Mouse (Mus musculus): ENCODE data around the gene Slc22a4. TPM values are rescaled to one million over a fixed set of nuclear protein-coding genes. Genes with fewer than 3 reads are reported as not detected.
"Not testable (repeated sequence)": the region's sequence is repeated elsewhere in the genome, so short reads cannot be mapped to it uniquely, and the experiment has no call there.

Gene Slc22a4
- total RNA-seq, 2 experiments from 2014 or later, result 154 to 202 TPM

DNA sequence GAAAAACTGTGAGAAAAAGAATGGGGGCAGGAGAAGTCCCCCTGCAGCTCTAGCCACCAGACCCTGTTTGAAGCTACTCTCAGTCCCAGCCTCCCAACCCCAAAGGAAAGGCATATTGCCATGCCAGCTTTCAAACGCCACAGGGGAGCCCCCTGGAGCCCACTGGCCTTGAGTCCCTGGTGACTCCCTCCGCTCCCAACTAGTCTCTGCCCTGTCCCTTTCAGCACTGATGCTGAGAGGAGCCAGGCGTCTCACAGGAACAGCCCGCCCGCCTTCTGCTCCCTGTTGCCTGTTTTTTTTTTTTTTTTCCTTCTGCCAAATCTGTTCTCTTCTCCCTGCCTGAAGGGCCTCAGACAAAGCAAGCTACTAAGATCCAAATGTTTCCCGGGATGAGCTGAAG, 30.8 kb upstream of the Slc22a4 start:
- ATAC-seq (replicated peaks; ENCODE audit: low FRiP score, poor library complexity, severe bottlenecking), result no peak

- ATAC-seq (replicated peaks; ENCODE audit: low FRiP score, poor library complexity, severe bottlenecking), result no peak
Measured at GRCm38 (mm10) chr11:54058056-54058617, 30.2 kb upstream of the Slc22a4 start.

DNA sequence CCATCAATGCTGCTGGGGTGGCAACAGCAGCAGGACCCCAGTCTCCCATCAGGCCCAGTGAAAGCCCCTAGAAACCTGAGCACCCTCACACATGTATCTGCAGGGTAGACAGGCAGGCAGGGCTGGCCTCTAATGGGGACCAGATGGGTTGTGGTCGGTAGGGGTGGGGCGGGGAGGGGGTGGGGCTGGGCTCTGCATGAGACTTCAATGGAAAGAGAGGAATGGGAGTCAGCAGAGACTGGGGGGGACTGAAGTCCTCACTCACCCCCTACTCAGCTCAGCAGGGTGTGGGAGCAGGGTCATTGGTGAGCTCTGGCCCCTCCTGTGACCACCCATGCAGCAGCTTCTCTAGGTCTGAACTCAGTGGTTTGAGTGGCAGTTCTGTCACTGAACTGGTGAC, 29.5 kb upstream of the Slc22a4 start:
- no peak for ATAC-seq (replicated peaks; ENCODE audit: low FRiP score, poor library complexity, severe bottlenecking)

DNA sequence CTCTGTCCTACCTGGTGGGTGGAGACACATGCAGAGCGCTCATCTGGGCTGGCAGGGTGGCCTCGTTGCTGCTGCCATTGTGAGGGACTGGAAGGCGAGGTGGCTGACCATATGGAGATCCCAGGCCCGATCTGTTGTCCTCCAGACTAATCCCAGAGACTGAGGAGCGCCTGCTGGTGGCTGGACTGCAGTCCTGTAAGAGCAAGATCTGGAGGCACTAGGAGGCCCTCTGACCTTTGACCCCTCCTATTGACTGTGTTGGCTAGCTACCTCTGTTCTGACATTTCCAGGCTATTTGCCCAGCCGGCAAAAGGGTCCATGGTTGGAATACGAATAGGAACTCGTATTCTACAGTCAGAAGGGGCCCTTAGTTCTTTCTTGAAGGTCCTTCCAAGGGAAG, 28.2 kb upstream of the Slc22a4 start:
- ATAC-seq (replicated peaks; ENCODE audit: low FRiP score, poor library complexity, severe bottlenecking), result no peak

DNA sequence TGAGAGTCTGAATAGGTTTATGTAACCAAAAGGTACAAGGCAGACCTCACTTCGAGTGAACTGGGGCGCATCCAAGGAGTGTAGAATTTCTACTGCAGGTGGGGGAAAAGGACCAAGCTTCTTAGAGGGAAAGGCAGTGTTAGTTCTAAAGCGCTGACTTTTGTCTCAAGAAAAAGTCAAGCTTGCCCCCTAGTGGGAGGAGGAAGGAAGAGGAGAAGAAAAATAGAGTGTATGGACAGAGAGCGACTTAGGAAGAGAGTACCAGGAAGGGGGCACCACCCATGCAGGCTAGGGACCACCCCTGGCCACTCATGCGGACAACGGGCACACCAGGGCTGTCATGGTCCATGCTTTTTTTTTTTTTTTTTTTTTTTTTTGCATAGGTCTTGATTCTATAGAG, 26.4 kb upstream of the Slc22a4 start:
- ATAC-seq (replicated peaks; ENCODE audit: low FRiP score, poor library complexity, severe bottlenecking), result peak; percentile 70

DNA sequence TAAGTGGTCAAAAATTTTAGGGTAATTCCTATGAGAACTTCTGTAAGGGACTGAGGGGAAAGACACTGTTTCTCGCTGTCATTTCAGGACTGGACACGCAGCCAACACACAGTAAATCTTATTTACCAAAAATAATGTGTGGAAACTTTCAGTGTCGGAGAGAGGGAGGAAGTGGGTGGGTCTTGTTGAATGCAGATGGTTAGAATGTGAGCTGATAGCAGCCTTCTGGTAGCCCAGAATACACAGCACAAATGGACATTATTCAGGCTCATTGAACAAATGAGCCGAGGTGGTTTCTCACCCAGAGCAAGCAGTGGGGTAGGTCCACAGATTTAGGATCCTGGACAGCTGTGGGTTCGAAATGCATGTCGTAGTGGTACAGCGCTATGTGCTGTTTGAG, 25.2 kb upstream of the Slc22a4 start:
- no peak for ATAC-seq (replicated peaks; ENCODE audit: low FRiP score, poor library complexity, severe bottlenecking)

GRCm38 (mm10) chr11:54052128-54052527, 24.2 kb upstream of the Slc22a4 start:
- no peak for ATAC-seq (replicated peaks; ENCODE audit: low FRiP score, poor library complexity, severe bottlenecking)

DNA sequence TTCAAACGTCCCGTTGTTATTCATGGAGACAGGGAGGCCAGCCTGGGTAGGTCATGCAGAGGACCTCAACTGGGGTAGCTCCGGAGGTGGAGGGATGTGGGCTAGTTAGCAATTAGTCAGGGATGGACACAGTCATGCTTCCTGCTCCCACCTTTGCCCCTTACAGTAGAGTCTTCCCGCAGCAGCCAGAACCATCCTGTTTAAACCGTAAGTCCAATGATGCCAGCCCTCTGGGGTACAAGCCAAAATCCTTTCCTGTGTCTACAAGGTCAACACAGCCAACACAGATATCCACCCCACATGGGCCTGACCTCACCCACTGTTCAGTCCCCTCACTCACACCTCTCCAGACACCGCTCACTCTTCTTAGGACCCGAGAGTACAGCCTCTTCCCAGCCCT, 23.3 kb upstream of the Slc22a4 start:
- ATAC-seq (replicated peaks; ENCODE audit: low FRiP score, poor library complexity, severe bottlenecking), result no peak

DNA sequence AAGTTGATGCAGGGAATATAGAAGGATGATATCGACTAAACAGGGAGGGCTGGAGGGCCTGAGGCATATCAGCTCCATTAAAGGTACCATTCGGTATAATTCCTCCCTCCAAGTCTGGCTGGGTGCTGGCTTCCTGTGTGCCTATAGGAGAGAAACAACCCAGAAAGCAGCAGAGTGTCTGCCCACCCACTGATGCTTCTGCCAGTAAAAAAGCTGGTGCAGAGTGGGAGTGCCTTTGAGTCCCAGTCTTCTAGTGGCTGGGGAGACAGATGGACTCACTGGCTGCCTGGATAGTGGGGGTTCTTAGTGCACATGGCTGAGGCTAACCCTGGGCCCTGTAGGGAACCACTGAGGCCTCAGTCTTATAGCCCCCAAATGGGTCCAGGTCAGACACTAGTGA, 22.3 kb upstream of the Slc22a4 start:
- no peak for ATAC-seq (replicated peaks; ENCODE audit: low FRiP score, poor library complexity, severe bottlenecking)

DNA sequence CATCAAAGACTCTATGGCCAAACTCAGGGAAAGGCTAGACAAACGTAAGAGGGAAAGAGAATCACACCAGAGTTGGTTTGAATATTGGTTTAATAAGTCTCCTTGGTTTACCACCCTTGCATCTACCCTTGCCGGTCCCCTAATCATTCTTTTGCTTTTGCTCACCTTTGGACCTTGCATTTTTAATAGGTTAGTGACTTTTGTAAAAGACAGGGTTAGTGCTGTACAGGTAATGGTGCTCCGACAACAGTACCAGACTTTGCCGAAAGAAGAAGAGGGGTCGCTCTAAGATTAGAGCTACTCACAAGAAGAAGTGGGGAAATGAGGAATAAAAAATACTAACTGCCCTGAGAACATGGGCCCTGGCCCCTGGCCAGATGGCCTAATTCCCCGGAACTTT, 12.8 kb upstream of the Slc22a4 start:
- ATAC-seq (replicated peaks; ENCODE audit: low FRiP score, poor library complexity, severe bottlenecking), result no peak

- not testable (repeated sequence) for ATAC-seq (replicated peaks; ENCODE audit: low FRiP score, poor library complexity, severe bottlenecking)
Measured at GRCm38 (mm10) chr11:54032872-54033271, 5.0 kb upstream of the Slc22a4 start.

DNA sequence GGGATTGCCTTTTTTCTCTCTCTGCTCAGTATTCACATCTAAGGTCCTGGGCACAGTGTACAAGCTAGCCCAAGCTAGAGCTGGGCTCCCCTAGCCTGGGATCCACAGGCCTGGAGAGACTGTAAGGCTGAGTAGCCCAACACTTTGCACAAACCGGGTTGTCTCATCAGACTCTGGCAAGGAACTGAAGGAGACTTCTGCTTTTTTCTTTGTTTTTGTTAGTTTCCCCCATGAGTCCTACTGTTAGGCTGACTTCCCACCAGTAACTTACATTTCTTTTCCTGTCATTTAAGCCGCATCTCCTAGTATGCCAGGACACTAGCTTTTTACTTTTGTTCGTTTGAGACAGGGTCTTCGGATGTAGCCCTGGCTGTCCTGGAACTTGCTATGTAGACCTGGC, 1.1 kb upstream of the Slc22a4 start:
- ATAC-seq (replicated peaks; ENCODE audit: low FRiP score, poor library complexity, severe bottlenecking), result no peak

DNA sequence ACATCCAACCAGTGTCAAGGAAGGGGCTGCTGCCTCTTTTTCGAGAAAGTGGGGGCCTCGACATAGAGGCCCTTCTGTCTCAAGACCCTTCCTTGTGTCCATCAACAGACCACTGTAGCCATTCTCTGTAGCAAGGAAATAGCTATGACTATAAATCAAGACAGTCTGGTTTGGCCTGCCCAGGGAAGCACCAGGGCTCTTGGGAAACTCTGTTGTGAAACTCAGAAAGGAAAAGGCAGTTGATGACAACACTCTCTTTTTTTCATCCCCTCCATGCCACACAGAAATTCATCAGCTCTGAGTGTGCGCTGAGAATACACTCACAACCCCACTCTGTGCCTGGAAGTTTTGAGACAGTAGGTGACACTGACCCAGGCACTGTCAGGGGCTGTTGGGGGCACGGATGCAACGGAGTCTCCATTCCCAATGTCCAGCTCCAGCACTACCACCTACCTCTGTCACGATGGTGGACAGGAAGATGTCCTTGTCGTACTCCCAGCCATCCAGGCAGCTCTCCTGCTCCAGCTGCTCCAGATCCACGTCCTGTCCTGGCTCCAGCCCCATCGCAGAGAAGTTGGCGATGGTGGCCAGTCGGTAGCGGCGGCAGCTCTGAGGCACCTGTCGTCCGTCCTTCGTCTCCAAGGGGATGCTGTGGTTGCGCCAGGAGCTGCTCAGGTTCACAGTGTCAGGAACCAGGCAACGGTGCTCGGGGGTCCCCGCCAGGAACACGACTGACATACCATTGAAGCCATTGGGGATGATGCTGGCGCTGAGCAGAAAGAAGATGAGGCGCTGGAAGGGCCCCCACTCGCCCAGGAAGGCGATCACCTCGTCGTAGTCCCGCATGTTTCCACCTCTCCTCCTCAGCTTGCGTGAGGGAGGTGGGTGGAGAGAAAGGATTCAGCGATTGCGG, 503 bp downstream of the Slc22a4 start:
- peak; percentile 0; the same call in 1 of the 2 replicates for ATAC-seq (replicated peaks; ENCODE audit: low FRiP score, poor library complexity, severe bottlenecking)

GRCm38 (mm10) chr11:54026491-54027041, 1.3 kb downstream of the Slc22a4 start:
- ATAC-seq (replicated peaks; ENCODE audit: low FRiP score, poor library complexity, severe bottlenecking), result peak; percentile 68

DNA sequence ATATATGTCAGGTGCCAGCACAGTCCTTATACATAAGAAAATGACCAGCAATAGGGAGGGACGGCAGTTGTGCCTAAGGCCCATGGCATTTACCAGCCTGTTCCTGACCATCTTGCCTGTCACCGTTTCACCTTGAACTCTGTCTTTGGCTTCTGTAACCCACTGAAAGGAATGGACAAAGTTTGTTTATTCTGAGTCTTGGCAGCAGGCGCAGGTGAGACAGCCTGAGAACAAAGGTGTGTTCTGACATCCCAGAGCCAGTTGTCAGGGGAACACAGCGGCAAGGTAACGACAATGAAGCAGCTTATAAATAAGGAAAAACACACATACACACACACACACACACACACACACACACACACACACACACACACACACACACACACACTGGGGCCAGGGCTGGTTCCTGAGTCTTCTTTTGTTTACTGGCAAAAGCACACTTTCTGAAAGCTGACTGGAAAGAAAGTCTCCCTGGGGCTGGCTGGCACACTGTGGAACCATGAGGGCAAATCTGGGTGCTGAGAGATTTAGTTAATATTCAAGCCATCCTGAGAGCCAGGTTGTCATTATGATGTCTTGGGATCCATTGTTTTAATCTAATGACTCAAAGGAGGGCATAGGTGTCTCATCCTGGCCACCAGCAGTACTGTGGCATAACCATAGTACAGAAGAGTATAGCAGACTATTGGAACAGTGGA, 6.3 kb downstream of the Slc22a4 start:
- ATAC-seq (replicated peaks; ENCODE audit: low FRiP score, poor library complexity, severe bottlenecking), result no peak

DNA sequence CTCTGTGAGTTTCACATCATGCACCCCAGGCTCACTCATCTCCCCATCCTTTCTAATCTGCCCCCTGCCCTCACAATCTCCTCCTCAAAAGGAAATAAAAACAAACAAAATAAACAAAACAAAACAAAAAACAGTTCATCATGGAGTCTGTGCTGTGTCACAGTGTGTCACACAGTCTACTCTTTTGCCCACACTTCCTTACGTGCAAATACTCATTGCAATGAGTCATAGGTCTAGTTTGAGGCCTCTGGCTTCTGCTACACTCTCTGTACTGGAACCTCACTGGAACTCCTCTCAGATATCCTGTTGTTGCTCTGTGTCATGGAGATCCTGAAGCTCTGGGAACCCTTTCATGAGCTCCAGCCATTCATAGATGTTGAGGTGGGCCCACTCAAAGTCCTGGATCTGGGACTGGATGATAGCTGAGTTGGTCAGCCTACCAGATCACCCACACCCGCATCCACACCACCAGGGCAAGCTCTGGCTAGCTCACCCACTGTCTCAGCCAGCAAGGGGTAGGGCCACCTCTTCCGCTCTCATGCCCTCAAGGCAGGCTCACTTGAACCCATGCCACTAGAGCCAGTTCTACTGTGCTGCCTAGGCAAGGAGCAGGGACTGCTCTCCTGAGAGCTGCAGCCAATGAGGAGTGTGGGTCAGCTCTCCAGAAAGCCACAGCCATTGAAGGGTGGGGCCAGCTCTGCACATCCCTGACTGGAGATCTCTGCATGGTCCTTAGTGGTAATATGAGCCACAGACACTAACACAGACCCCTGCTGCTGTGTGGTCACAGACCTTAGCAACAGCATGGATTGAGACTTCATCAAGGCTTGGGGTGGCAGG, 8.8 kb downstream of the Slc22a4 start:
- ATAC-seq (replicated peaks; ENCODE audit: low FRiP score, poor library complexity, severe bottlenecking), result 0 out of 2 replicates have a peak, but pooled peaks have one; percentile 27

DNA sequence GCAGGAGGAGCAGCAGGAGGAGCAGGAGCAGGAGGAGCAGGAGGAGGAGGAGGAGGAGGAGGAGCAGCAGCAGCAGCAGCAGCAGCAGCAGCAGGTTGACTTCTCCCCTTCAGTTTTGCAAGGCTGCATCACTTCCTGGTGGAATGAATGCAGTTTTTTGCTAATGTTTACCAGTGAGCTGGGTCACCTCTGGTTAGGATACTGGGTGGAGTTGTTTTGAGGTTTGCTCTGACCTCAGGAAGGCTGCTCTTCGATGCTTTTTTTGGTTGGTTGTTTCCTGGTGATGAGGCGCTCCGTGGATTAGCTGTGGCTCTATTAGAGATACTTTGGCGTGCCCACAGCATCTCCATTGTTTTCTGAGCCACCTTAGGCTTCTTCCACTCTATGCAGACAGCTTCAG, 10.3 kb downstream of the Slc22a4 start:
- ATAC-seq (replicated peaks; ENCODE audit: low FRiP score, poor library complexity, severe bottlenecking), result no peak

GRCm38 (mm10) chr11:54016051-54016450, 11.8 kb downstream of the Slc22a4 start:
- ATAC-seq (replicated peaks; ENCODE audit: low FRiP score, poor library complexity, severe bottlenecking), result no peak

DNA sequence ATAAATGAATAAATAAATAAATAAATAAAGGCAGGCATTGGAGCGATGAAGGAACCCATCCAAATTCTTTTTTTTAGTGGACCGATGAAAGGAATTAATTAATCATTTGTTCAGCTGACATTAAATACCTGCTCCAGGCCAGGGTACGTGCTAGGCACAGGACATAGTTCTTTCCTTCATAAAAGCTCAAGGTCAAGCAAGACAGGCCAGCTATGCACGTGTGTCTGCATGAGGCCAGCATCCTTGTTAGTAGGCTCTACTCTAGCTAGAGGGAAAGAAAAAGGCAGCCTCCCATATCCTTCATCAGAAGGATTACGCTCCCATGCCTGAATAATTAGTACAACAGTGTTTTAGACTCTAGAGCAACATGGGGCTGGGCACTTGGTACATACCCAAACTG, 14.9 kb downstream of the Slc22a4 start:
- no peak for ATAC-seq (replicated peaks; ENCODE audit: low FRiP score, poor library complexity, severe bottlenecking)

DNA sequence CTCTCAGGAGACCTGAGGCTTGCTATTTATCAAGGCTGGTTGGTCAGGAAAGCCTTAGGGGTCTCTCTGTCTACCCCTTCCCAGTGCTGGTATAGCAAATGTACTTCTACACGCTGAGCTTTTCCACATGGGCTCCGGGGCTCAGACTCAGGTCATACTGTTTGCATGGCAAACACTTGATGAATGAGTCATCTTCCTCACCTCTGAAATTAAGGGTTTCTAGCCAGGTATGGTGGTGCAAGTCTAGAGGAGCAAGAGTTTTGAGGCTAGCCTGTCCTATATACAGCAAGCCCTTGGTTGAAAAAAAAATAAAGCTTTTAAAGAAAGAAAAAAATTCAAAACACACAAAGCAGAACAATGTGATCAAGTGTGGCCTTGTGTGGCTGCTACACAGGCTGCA, 16.6 kb downstream of the Slc22a4 start:
- ATAC-seq (replicated peaks; ENCODE audit: low FRiP score, poor library complexity, severe bottlenecking), result no peak
